In the genomic region with DNA sequence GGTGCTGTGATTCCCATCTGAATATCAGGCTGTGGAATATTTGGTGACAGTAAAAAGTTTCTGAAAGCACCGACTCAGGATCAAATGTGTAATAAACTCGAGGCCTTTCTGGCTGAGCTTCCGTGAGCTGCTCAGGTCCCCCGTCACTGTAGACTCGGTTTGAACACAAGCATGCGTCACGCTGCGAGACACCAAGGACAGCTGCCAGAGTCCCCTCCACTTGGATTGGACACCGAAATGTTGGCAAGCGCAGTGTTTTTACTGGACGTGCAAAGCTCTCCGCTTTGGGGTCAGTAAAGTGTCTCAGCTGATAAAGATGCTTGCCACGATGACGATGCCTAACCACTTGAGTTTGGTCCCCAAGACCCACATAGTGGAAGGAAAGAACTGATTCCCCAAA, we compare ENCODE assay signal across 12 mouse cellular contexts. TPM values are rescaled to one million over a fixed set of nuclear protein-coding genes. Genes with fewer than 3 reads are reported as not detected.
A peak's percentile ranks its signal among the peaks of the same experiment; 100 is the strongest.
DNase-seq lines count a peak whose midpoint lies in the region; ATAC-seq lines count a peak whose summit lies in the region.
"Had no signal": no experiment of that assay in that cellular context is flagged by ENCODE, and none has a peak within 500 bp of the region (broad histone marks: within the 10 kb centered on the region; RNA-seq: fewer than 3 reads in every experiment).

No protein-coding gene starts in this region.

- DNase-seq in kidney, adult 18-20 months: peak; percentile 10
- DNase-seq in adrenal gland, postnatal 10 days: peak; percentile 70
- peak; percentile 29 to 60 for DNase-seq in heart, postnatal 14 days
- peak; percentile 35 for DNase-seq in thymus, postnatal 25 days
- no peak for DNase-seq in testis, postnatal 14 days (ENCODE audit: low spot score)

- H3K36me3 ChIP-seq in kidney, embryonic 15.5 days: no peaks in the 10 kb centered on the region
- H3K36me3 ChIP-seq: hindbrain, embryonic 12.5 days; neural tube, embryonic 15.5 days had no signal

- no peak overlapping the region for H3K27ac ChIP-seq in kidney, embryonic 15.5 days
- H3K27ac ChIP-seq: hindbrain, embryonic 12.5 days; neural tube, embryonic 15.5 days had no signal

- 0 out of 2 replicates have a peak, but pooled peaks cover 8% of the 10 kb centered on the region for H3K4me1 ChIP-seq in kidney, embryonic 15.5 days
- H3K4me1 ChIP-seq: hindbrain, embryonic 12.5 days; neural tube, embryonic 15.5 days had no signal

- H3K4me2 ChIP-seq in kidney, embryonic 15.5 days: no peak overlapping the region
- H3K4me2 ChIP-seq: hindbrain, embryonic 12.5 days; neural tube, embryonic 15.5 days had no signal

- no peaks in the 10 kb centered on the region for H3K27me3 ChIP-seq in kidney, embryonic 15.5 days
- H3K27me3 ChIP-seq: hindbrain, embryonic 12.5 days; neural tube, embryonic 15.5 days had no signal

- H3K9me3 ChIP-seq in kidney, embryonic 15.5 days (replicated peaks): no peaks in the 10 kb centered on the region
- H3K9me3 ChIP-seq: neural tube, embryonic 15.5 days had no signal

- WGBS in kidney, embryonic 15.5 days: 89% methylated on average over 14 of the region's 14 CpGs

- no peak overlapping the region for H3K4me3 ChIP-seq in kidney, embryonic 15.5 days (replicated peaks)
- H3K4me3 ChIP-seq: hindbrain, embryonic 12.5 days; neural tube, embryonic 15.5 days had no signal

- H3K9ac ChIP-seq in kidney, embryonic 15.5 days: no peak overlapping the region
- H3K9ac ChIP-seq: hindbrain, embryonic 12.5 days; neural tube, embryonic 15.5 days had no signal

- intact Hi-C loops in heart, postnatal 14 days (cut with DNase I): loop anchor here (2.0 kb wide), 1 partner anchor 76 kb away; no protein-coding TSS in a partner anchor

- ATAC-seq in kidney, embryonic 15.5 days (replicated peaks; ENCODE audit: low FRiP score): no peak
- ATAC-seq in megakaryocyte progenitor cell, adult 5-6 weeks (replicated peaks; ENCODE audit: poor library complexity): no peak
- ATAC-seq: activated CD4-positive, CD25-positive, alpha-beta regulatory T cell, adult 4 months had no signal

RNA-seq across cellular contexts. Expression of a gene that starts 2.0 kb away (rescaled TPM):
- 4.3 and 4.6 TPM in 2 replicates for polyA plus RNA-seq in kidney, embryonic 15.5 days (2015; fragmentation: Nextera tagmentation; extraction: Ambion mirVana)
- 10 to 100 TPM; 10.5 to 12.8 TPM for total RNA-seq in adrenal gland, postnatal 10 days (2021)
- total RNA-seq in heart, postnatal 14 days (2021): 10 to 100 TPM; 11.8 to 12.3 TPM
- 2.6 and 3.6 TPM in 2 replicates for total RNA-seq in megakaryocyte progenitor cell, adult 5-6 weeks (2015)
- total RNA-seq in megakaryocyte progenitor cell, adult 5-6 weeks (2017): 4.6 and 6.2 TPM in 2 replicates

RNA-seq across cellular contexts. Expression of a gene that starts 5.0 kb away (rescaled TPM):
- not detected in 2 replicates for polyA plus RNA-seq in kidney, embryonic 15.5 days (2015; fragmentation: Nextera tagmentation; extraction: Ambion mirVana)
- not detected for total RNA-seq in adrenal gland, postnatal 10 days (2021)
- total RNA-seq in heart, postnatal 14 days (2021): not detected
- total RNA-seq in megakaryocyte progenitor cell, adult 5-6 weeks (2015): not detected in 2 replicates
- not detected in 2 replicates for total RNA-seq in megakaryocyte progenitor cell, adult 5-6 weeks (2017)
- total RNA-seq: layer of hippocampus, adult 8-10 months; midbrain, postnatal 0 days had no signal
- polyA plus RNA-seq: activated CD4-positive, CD25-positive, alpha-beta regulatory T cell, adult 4 months; neural tube, embryonic 15.5 days had no signal
